19 mouse cellular contexts compared by ENCODE assay signal in genomic region chr12:99057521-99057920, GRCm38 (mm10).
DNase-seq lines count a peak whose midpoint lies in the region; TF ChIP-seq lines count a peak whose summit lies in the region.
"Had no signal": no experiment of that assay in that cellular context is flagged by ENCODE, and none has a peak within 500 bp of the region (broad histone marks: within the 10 kb centered on the region; RNA-seq: fewer than 3 reads in every experiment).

No protein-coding gene starts in this region.

- TF ChIP-seq CTCF in cerebellum, adult 2 months (IDR thresholded peaks at IDR 0.05; ENCODE audit: borderline replicate concordance, insufficient read depth, low read depth, low read length): no peak

- WGBS in cerebellum, adult 2 months: 49% methylated on average over 2 of the region's 2 CpGs

- H3K4me3 ChIP-seq in cerebellum, adult 2 months (replicated peaks; ENCODE audit: insufficient read depth, low read depth, low read length): no peak overlapping the region
- H3K4me3 ChIP-seq: forebrain, embryonic 10.5 days; forebrain, embryonic 13.5 days; heart, adult 2 months; heart, embryonic 10.5 days; heart, embryonic 13.5 days had no signal

- no peaks in the 10 kb centered on the region for H3K27me3 ChIP-seq in cerebellum, adult 2 months (ENCODE audit: control insufficient read depth, insufficient read depth, low read length)
- H3K27me3 ChIP-seq: forebrain, embryonic 13.5 days; heart, embryonic 13.5 days had no signal

- peak; percentile 42 to 70 for DNase-seq in cerebellum, adult 2 months
- no peak for DNase-seq in cerebellum, postnatal 4 days (ENCODE audit: low spot score in 2 of 2)
- DNase-seq in cerebellum, adult 9-11 months: peak; percentile 47
- DNase-seq in cerebellum, postnatal 14 days: peak; percentile 20 to 50
- no peak for DNase-seq in spleen, adult 12 weeks (ENCODE audit: low spot score)
- DNase-seq in ovary, postnatal 10 days (ENCODE audit: low spot score): no peak
- DNase-seq: adrenal gland, adult 2 months; adrenal gland, postnatal 14 days; gastrocnemius, postnatal 10 days; gastrocnemius, postnatal 36 days; heart, adult 2 months; heart, postnatal 14 days; heart, postnatal 4 days; kidney, adult 2 months had no signal

- no peak for TF ChIP-seq POLR2A in cerebellum, adult 2 months (IDR thresholded peaks at IDR 0.05; ENCODE audit: borderline replicate concordance, insufficient read depth, low read length)

- H3K4me1 ChIP-seq in cerebellum, adult 2 months (ENCODE audit: control insufficient read depth, insufficient read depth, low read length): peaks cover 12% of the 10 kb centered on the region; the same call in 1 of the 2 replicates
- H3K4me1 ChIP-seq: heart, embryonic 10.5 days; heart, embryonic 13.5 days had no signal

- 0 out of 2 replicates have a peak overlapping the region, but pooled peaks have one; percentile 25 for H3K27ac ChIP-seq in cerebellum, adult 2 months (ENCODE audit: insufficient read depth, low read length)
- H3K27ac ChIP-seq: forebrain, embryonic 10.5 days; forebrain, embryonic 13.5 days; heart, adult 2 months; heart, embryonic 10.5 days; heart, embryonic 13.5 days; hindbrain, embryonic 14.5 days had no signal

Comparison
In these comparisons a context has a peak if more than half of its experiments do, and no peak if none do; other contexts are left out.
1. DNase-seq: peak in cerebellum, adult 2 months (2 of 2), cerebellum, adult 9-11 months (single experiment) and cerebellum, postnatal 14 days (2 of 2); none in cerebellum, postnatal 4 days (0 of 2), spleen, adult 12 weeks (single experiment) and ovary, postnatal 10 days (single experiment).